Mouse (Mus musculus): ENCODE measurements around the gene Vars. TPM values are rescaled to one million over a fixed set of nuclear protein-coding genes. Genes with fewer than 3 reads are reported as not detected.

Gene Vars
- polyA plus RNA-seq (2012; fragmentation: generic; extraction: Trizol) = 208 TPM

DNA sequence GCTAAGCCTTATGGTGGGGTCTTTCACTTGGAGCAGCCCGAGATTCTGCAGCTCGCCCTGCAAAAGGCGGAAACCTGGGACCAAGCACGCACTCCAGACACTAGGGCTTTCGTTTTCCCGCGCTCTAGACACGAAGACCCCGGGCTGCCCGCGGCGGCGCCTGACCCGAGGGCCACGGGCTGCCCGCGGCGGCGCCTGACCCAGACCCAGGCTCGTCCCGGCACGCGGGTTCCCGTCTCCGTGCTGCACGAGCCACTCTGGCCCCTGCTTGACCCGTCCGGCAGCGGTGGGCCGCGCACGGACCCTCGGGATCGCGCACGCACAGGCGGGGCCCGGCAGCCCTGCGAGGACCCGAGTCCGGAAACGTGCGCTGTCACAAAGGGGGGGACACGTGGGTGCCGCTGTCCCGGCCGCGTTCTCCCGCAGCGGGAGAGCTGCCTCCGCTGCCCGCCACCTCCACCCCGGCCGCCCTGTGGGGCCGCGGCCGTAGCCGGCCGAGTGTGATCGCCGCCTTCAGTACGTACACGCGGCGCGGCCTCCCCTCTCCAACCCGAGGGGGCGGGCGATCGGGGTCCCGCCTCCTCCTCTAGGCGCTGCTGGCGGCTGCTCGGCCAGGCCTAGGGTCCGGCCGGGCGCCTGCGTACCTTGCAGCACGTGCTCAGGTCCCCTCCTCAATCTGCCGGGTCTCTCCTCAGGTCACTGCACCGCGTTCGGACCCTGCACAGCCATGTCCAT is at the start of gene Vars:
Gene Vars, plus strand, starts transcription at position 271 of the 735 bp plus-strand sequence.
- peaks cover 72% of the 10 kb centered on the region for H3K79me2 ChIP-seq (ENCODE audit: control insufficient read depth, insufficient read depth)
- H3K36me3 ChIP-seq (ENCODE audit: control insufficient read depth, insufficient read depth) = peaks cover 21% of the 10 kb centered on the region
- H3ac ChIP-seq (ENCODE audit: control insufficient read depth, insufficient read length) = peak within 1 kb of the TSS; percentile 92
- peak within 1 kb of the TSS; percentile 98 for H3K4me2 ChIP-seq (ENCODE audit: low read depth)
- TF ChIP-seq REST (IDR thresholded peaks at IDR 0.05; ENCODE audit: insufficient read depth, insufficient read length) (no peak), CEBPB (IDR thresholded peaks at IDR 0.05; ENCODE audit: insufficient read depth, poor library complexity, severe bottlenecking) (no peak), POLR2A (IDR thresholded peaks at IDR 0.05; ENCODE audit: insufficient read length, low read depth) (peak; percentile 77), TCF12 (IDR thresholded peaks at IDR 0.05; ENCODE audit: insufficient read depth, poor library complexity, severe bottlenecking) (no peak), MYOD1 (IDR thresholded peaks at IDR 0.05; ENCODE audit: control insufficient read depth in 1 of 3, insufficient read length in 2 of 3, low read depth in 2 of 3) (peak in 1 of 3 experiments; percentile 8), SRF (IDR thresholded peaks at IDR 0.05; ENCODE audit: control insufficient read depth, insufficient read length, low read depth) (no peak), MAX (IDR thresholded peaks at IDR 0.05; ENCODE audit: low read depth) (peak; percentile 84), POLR2AphosphoS2 (IDR thresholded peaks at IDR 0.05; ENCODE audit: insufficient read length, low read depth) (peak; percentile 78), USF1 (IDR thresholded peaks at IDR 0.05; ENCODE audit: low read depth) (no peak), MYOG (IDR thresholded peaks at IDR 0.05; ENCODE audit: control insufficient read depth in 1 of 3, insufficient read depth in 1 of 3, insufficient read length in 2 of 3, low read depth in 2 of 3) (peak in 2 of 3 experiments; percentile 4 to 21), TCF3 (IDR thresholded peaks at IDR 0.05; ENCODE audit: insufficient read length, low read depth) (no peak), E2F4 (IDR thresholded peaks at IDR 0.05; ENCODE audit: insufficient read depth) (peak; percentile 97)
- H3K4me3 ChIP-seq = peak within 1 kb of the TSS; percentile 98
- no peaks in the 10 kb centered on the region for H3K27me3 ChIP-seq (ENCODE audit: control insufficient read depth, insufficient read depth, insufficient read length)

DNA sequence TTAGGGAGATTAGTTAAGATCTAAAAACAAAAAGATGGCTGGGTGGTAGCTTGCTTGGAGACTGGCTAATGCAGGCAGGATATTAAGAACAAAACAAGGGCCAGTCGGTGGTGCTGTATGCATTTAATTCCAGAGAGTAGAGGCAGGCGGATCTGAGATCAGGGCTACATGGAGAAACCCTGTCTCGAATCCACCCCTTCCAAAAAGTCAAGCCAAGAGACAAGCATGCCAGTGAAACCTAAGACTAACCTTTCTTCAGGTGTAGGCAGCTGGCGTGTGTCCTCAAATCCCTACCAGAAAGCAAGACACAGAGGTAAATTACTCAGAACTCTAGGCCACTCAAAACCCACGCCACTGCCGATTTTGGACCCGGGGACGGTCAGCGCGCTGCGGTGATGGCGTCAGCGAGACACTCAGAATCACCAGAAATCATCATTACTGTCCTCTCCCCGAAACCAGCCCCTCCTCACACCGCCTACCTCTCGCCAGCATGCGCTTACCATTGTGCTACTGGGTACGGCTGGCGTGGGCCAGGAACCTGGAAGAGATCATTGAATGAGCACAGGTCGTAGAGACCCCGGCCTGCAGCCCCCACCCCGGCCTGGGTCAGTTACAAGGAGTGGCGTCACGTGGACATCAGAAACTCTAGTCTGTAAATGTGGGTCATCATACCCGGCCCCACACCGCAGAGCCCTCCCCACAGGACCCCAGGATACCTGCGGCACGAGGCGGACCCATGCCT is 49.0 kb upstream of the Vars start:
- Histone ChIP-seq H3K36me3 (ENCODE audit: control insufficient read depth, insufficient read depth) (peaks cover 14% of the 10 kb centered on the region), H3K4me2 (ENCODE audit: low read depth) (peak overlapping the region; percentile 85), H3K79me2 (ENCODE audit: control insufficient read depth, insufficient read depth) (peaks cover 18% of the 10 kb centered on the region), H3ac (ENCODE audit: control insufficient read depth, insufficient read length) (peak overlapping the region; percentile 48), H3K27me3 (ENCODE audit: control insufficient read depth, insufficient read depth, insufficient read length) (no peaks in the 10 kb centered on the region), H3K4me3 (peak overlapping the region; percentile 99)
- TF ChIP-seq MYOG (IDR thresholded peaks at IDR 0.05; ENCODE audit: control insufficient read depth in 1 of 3, insufficient read depth in 1 of 3, insufficient read length in 2 of 3, low read depth in 2 of 3) (no peak), USF1 (IDR thresholded peaks at IDR 0.05; ENCODE audit: low read depth) (peak; percentile 59)

DNA sequence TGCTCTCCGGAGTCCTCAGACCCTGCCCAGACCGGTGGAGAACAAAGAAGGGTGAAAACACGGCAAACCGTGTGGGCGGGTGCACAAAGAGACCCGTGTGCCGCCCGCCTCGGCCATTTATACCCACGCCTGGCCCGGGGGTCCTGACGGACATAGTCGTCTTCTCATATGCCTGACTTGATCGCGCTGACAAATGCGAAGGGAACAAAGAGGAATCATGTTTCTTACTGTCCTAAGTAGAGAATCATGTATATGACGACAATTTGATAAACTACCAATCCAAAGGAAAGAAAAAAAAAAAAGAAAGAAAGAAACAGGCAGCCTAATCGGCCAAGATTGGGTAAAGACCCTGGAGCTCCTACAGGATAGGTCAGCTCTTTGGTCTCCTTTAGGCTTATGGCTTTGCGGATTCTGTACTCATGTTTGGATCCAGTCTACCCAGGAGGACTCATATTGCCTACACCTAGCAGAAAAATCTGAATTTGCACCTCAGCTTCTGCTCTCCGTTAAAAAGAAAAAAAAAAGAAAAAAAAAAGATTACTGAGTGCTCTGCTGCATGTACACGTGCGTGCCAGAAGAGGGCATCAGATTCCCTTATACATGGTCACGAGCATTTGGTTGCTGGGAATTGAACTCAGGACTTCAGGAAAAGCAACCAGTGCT is 48.3 kb upstream of the Vars start:
- Histone ChIP-seq H3K4me2 (ENCODE audit: low read depth) (peak overlapping the region; percentile 58), H3K27me3 (ENCODE audit: control insufficient read depth, insufficient read depth, insufficient read length) (no peaks in the 10 kb centered on the region), H3K36me3 (ENCODE audit: control insufficient read depth, insufficient read depth) (peaks cover 14% of the 10 kb centered on the region), H3ac (ENCODE audit: control insufficient read depth, insufficient read length) (peak overlapping the region; percentile 48), H3K79me2 (ENCODE audit: control insufficient read depth, insufficient read depth) (peaks cover 18% of the 10 kb centered on the region), H3K4me3 (peak overlapping the region; percentile 99)
- TF ChIP-seq TCF3 (IDR thresholded peaks at IDR 0.05; ENCODE audit: insufficient read length, low read depth) (no peak), POLR2AphosphoS2 (IDR thresholded peaks at IDR 0.05; ENCODE audit: insufficient read length, low read depth) (peak; percentile 97), SRF (IDR thresholded peaks at IDR 0.05; ENCODE audit: control insufficient read depth, insufficient read length, low read depth) (no peak), POLR2A (IDR thresholded peaks at IDR 0.05; ENCODE audit: insufficient read length, low read depth) (peak; percentile 98), REST (IDR thresholded peaks at IDR 0.05; ENCODE audit: insufficient read depth, insufficient read length) (no peak), USF1 (IDR thresholded peaks at IDR 0.05; ENCODE audit: low read depth) (no peak), MYOD1 (IDR thresholded peaks at IDR 0.05; ENCODE audit: control insufficient read depth in 1 of 3, insufficient read length in 2 of 3, low read depth in 2 of 3) (no peak), MYOG (IDR thresholded peaks at IDR 0.05; ENCODE audit: control insufficient read depth in 1 of 3, insufficient read depth in 1 of 3, insufficient read length in 2 of 3, low read depth in 2 of 3) (no peak), MAX (IDR thresholded peaks at IDR 0.05; ENCODE audit: low read depth) (peak; percentile 99), CEBPB (IDR thresholded peaks at IDR 0.05; ENCODE audit: insufficient read depth, poor library complexity, severe bottlenecking) (no peak), TCF12 (IDR thresholded peaks at IDR 0.05; ENCODE audit: insufficient read depth, poor library complexity, severe bottlenecking) (no peak), E2F4 (IDR thresholded peaks at IDR 0.05; ENCODE audit: insufficient read depth) (peak; percentile 22)

DNA sequence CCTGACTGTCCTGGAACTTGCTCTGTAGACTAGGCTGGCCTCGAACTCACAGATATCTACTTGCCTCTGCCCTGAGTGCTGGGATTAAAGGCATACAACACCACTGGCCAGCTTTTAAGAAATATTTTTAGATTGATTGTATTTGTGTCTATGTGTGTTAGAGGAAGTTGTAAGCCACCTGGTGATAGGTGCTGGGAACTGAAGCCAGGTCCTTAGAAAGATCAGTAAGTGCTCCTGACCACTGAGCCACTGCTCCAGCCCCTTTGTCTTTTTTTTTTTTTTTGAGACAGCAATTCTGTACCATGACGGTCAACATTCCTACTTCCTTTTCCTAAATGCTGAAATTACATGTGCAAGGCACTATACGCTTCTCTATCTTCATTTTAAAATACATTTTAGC is 47.5 kb upstream of the Vars start:
- peak overlapping the region; percentile 99 for H3K4me3 ChIP-seq
- H3ac ChIP-seq (ENCODE audit: control insufficient read depth, insufficient read length) = no peak overlapping the region
- TF ChIP-seq USF1 (IDR thresholded peaks at IDR 0.05; ENCODE audit: low read depth) = no peak
- no peak for TF ChIP-seq E2F4 (IDR thresholded peaks at IDR 0.05; ENCODE audit: insufficient read depth)
- TF ChIP-seq MAX (IDR thresholded peaks at IDR 0.05; ENCODE audit: low read depth) = no peak
- no peak for TF ChIP-seq POLR2AphosphoS2 (IDR thresholded peaks at IDR 0.05; ENCODE audit: insufficient read length, low read depth)
- TF ChIP-seq TCF12 (IDR thresholded peaks at IDR 0.05; ENCODE audit: insufficient read depth, poor library complexity, severe bottlenecking) = no peak
- no peak for TF ChIP-seq REST (IDR thresholded peaks at IDR 0.05; ENCODE audit: insufficient read depth, insufficient read length)
- no peak for TF ChIP-seq TCF3 (IDR thresholded peaks at IDR 0.05; ENCODE audit: insufficient read length, low read depth)
- TF ChIP-seq MYOG (IDR thresholded peaks at IDR 0.05; ENCODE audit: control insufficient read depth in 1 of 3, insufficient read depth in 1 of 3, insufficient read length in 2 of 3, low read depth in 2 of 3) = no peak
- no peak for TF ChIP-seq CEBPB (IDR thresholded peaks at IDR 0.05; ENCODE audit: insufficient read depth, poor library complexity, severe bottlenecking)
- no peak for TF ChIP-seq SRF (IDR thresholded peaks at IDR 0.05; ENCODE audit: control insufficient read depth, insufficient read length, low read depth)
- no peak for TF ChIP-seq POLR2A (IDR thresholded peaks at IDR 0.05; ENCODE audit: insufficient read length, low read depth)
- no peak for TF ChIP-seq MYOD1 (IDR thresholded peaks at IDR 0.05; ENCODE audit: control insufficient read depth in 1 of 3, insufficient read length in 2 of 3, low read depth in 2 of 3)
- H3K27me3 ChIP-seq (ENCODE audit: control insufficient read depth, insufficient read depth, insufficient read length) = no peaks in the 10 kb centered on the region
- H3K79me2 ChIP-seq (ENCODE audit: control insufficient read depth, insufficient read depth) = peaks cover 18% of the 10 kb centered on the region
- peak overlapping the region; percentile 58 for H3K4me2 ChIP-seq (ENCODE audit: low read depth)
- peaks cover 14% of the 10 kb centered on the region for H3K36me3 ChIP-seq (ENCODE audit: control insufficient read depth, insufficient read depth)

Measured in myocyte (in vitro differentiated cells).